ENCODE assay signal across 8 mouse cellular contexts in the genomic region with DNA sequence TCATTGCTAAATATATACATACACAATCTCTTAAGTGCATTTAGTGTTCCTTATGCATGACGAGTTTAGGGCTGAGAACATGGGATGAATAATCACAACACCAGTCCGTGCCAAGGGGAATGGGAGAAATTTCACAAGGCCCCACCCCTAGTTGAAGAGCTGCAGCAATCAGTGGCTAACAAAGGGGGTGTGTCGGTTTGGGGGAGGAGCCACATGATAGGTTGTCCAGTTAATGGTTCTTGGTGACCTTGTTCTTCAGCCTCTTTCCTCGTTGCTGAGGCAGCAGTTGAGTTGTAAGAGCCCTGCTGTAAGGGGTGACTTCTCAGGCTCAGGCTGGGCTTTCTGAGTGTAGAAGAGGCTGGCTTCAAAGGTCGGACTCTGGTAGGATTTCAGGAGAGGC. TPM values are rescaled to one million over a fixed set of nuclear protein-coding genes. Genes with fewer than 3 reads are reported as not detected.
DNase-seq lines count a peak whose midpoint lies in the region; ATAC-seq and TF ChIP-seq lines count a peak whose summit lies in the region.

No protein-coding gene starts in this region.

- 30% methylated on average over 5 of the region's 5 CpGs for WGBS in intestine, embryonic 15.5 days
- WGBS in lung, embryonic 14.5 days = 32% methylated on average over 5 of the region's 5 CpGs

- ATAC-seq in intestine, embryonic 15.5 days = peak; percentile 21; the same call in 1 of the 2 replicates
- ATAC-seq in lung, embryonic 14.5 days (ENCODE audit: insufficient read depth) = no peak

- H3K4me2 ChIP-seq in intestine, embryonic 15.5 days (replicated peaks) = peak overlapping the region; percentile 89; the same call in 1 of the 2 replicates
- peak overlapping the region; percentile 95 for H3K4me2 ChIP-seq in lung, embryonic 14.5 days

- H3K36me3 ChIP-seq in intestine, embryonic 15.5 days = peaks cover 3% of the 10 kb centered on the region; the same call in 1 of the 2 replicates
- peaks cover 16% of the 10 kb centered on the region for H3K36me3 ChIP-seq in lung, embryonic 14.5 days (ENCODE audit: insufficient read depth)

- peak overlapping the region; percentile 33; the same call in 1 of the 2 replicates for H3K27ac ChIP-seq in intestine, embryonic 15.5 days
- no peak overlapping the region; the same call in 1 of the 2 replicates for H3K27ac ChIP-seq in lung, embryonic 14.5 days (ENCODE audit: low read depth)

- H3K4me1 ChIP-seq in intestine, embryonic 15.5 days (replicated peaks) = peaks cover 19% of the 10 kb centered on the region
- peaks cover 8% of the 10 kb centered on the region for H3K4me1 ChIP-seq in lung, embryonic 14.5 days (ENCODE audit: insufficient read depth)

- no peak overlapping the region for H3K4me3 ChIP-seq in intestine, embryonic 15.5 days (replicated peaks)
- peak overlapping the region; percentile 94; the same call in 1 of the 2 replicates for H3K4me3 ChIP-seq in lung, embryonic 14.5 days (ENCODE audit: low read depth, low read length)

- no peaks in the 10 kb centered on the region for H3K27me3 ChIP-seq in intestine, embryonic 15.5 days (replicated peaks)
- H3K27me3 ChIP-seq in lung, embryonic 14.5 days (ENCODE audit: insufficient read depth, low read length) = no peaks in the 10 kb centered on the region

- no peaks in the 10 kb centered on the region for H3K9me3 ChIP-seq in intestine, embryonic 15.5 days
- no peaks in the 10 kb centered on the region for H3K9me3 ChIP-seq in lung, embryonic 14.5 days (ENCODE audit: low read depth, low read length)

- no peak overlapping the region for H3K9ac ChIP-seq in intestine, embryonic 15.5 days
- H3K9ac ChIP-seq in lung, embryonic 14.5 days = no peak overlapping the region; the same call in 1 of the 2 replicates

- TF ChIP-seq CTCF in lung, embryonic 14.5 days (IDR thresholded peaks at IDR 0.05; ENCODE audit: low read depth) = no peak

- DNase-seq in cerebellum, adult 9-11 months = peak; percentile 67
- no peak for DNase-seq in cerebellum, adult 8-10 months
- DNase-seq in A20 (ENCODE audit: low read depth, low spot score) = peak; percentile 74
- DNase-seq in fibroblast of lung, adult 2 months (ENCODE audit: low read depth) = peak; percentile 40
- DNase-seq in lung, embryonic 14.5 days = peak; percentile 47
- no peak for DNase-seq in frontal cortex, postnatal 14 days (ENCODE audit: low spot score in 2 of 2)
- DNase-seq in urinary bladder, postnatal 25 days (ENCODE audit: low spot score) = no peak

RNA-seq across cellular contexts. Expression of gene Sdhb, which starts 1.9 kb away (rescaled TPM):
- polyA plus RNA-seq in intestine, embryonic 15.5 days (2015; fragmentation: Nextera tagmentation; extraction: Ambion mirVana) = 539 and 577 TPM in 2 replicates
- 382 and 392 TPM in 2 replicates for polyA plus RNA-seq in lung, embryonic 14.5 days (2014; fragmentation: Nextera tagmentation; extraction: Ambion mirVana)

RNA-seq across cellular contexts. Expression of gene Atp13a2, which starts 23.7 kb away (rescaled TPM):
- polyA plus RNA-seq in intestine, embryonic 15.5 days (2015; fragmentation: Nextera tagmentation; extraction: Ambion mirVana) = 29.8 and 35.7 TPM in 2 replicates
- 34.0 and 37.2 TPM in 2 replicates for polyA plus RNA-seq in lung, embryonic 14.5 days (2014; fragmentation: Nextera tagmentation; extraction: Ambion mirVana)

RNA-seq across cellular contexts. Expression of gene Mfap2, which starts 47.3 kb away (rescaled TPM):
- polyA plus RNA-seq in intestine, embryonic 15.5 days (2015; fragmentation: Nextera tagmentation; extraction: Ambion mirVana) = 329 and 347 TPM in 2 replicates
- 517 and 566 TPM in 2 replicates for polyA plus RNA-seq in lung, embryonic 14.5 days (2014; fragmentation: Nextera tagmentation; extraction: Ambion mirVana)

RNA-seq across cellular contexts. Expression of gene Padi2, which starts 56.8 kb away (rescaled TPM):
- 3.1 and 3.8 TPM in 2 replicates for polyA plus RNA-seq in intestine, embryonic 15.5 days (2015; fragmentation: Nextera tagmentation; extraction: Ambion mirVana)
- 1.1 and 1.8 TPM in 2 replicates for polyA plus RNA-seq in lung, embryonic 14.5 days (2014; fragmentation: Nextera tagmentation; extraction: Ambion mirVana)

Comparison
In these comparisons a context has a peak if more than half of its experiments do, and no peak if none do; other contexts are left out.
1. DNase-seq: peak in cerebellum, adult 9-11 months (single experiment), A20 (single experiment), fibroblast of lung, adult 2 months (single experiment) and lung, embryonic 14.5 days (single experiment); none in cerebellum, adult 8-10 months (single experiment), frontal cortex, postnatal 14 days (0 of 2) and urinary bladder, postnatal 25 days (single experiment).